Mouse (Mus musculus): ENCODE data around the gene Gm49661. TPM values are rescaled to one million over a fixed set of nuclear protein-coding genes. Genes with fewer than 3 reads are reported as not detected.

Gm49661 gene
- polyA plus RNA-seq (2017; shearing (Covaris generic)) = not detected

GRCm38 (mm10) chr8:84969241-84970134, at the start of gene Gm49661, which contains the start of the genes Prdx2 and Rnaseh2a:
TSS of gene Gm49661 (minus strand) at chr8:84969433.
TSS of gene Prdx2 (plus strand) at chr8:84969587.
TSS of gene Rnaseh2a (minus strand) at chr8:84969767.

GRCm38 (mm10) chr8:85014431-85014830, 45.2 kb upstream of the Gm49661 start, which contains the start of gene Best2:
TSS of gene Best2 (minus strand) at chr8:85014531.

DNA sequence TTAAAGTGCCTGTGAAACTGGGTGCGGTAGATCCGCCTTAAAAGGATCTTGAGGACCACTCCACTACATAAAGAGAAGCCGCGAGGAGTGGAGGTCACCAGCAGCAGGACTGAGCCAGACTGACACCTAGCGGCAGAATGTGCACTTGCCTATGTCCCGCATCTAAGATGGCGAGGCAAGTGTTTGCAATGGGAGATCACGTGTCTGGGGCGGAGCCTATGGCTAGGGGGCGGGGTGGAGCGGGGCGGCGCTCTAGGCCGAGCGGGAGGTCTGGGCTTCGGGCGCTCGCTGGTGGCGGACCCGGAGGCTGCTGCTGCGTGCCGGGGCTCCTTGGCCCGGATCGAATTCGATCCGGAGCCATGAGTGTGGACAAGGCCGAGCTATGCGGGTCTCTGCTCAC, 21.1 kb upstream of the Gm49661 start, which contains the start of gene Hook2:
Gene Hook2 (plus strand): TSS at position 255 of the 400 bp plus-strand sequence.

DNA sequence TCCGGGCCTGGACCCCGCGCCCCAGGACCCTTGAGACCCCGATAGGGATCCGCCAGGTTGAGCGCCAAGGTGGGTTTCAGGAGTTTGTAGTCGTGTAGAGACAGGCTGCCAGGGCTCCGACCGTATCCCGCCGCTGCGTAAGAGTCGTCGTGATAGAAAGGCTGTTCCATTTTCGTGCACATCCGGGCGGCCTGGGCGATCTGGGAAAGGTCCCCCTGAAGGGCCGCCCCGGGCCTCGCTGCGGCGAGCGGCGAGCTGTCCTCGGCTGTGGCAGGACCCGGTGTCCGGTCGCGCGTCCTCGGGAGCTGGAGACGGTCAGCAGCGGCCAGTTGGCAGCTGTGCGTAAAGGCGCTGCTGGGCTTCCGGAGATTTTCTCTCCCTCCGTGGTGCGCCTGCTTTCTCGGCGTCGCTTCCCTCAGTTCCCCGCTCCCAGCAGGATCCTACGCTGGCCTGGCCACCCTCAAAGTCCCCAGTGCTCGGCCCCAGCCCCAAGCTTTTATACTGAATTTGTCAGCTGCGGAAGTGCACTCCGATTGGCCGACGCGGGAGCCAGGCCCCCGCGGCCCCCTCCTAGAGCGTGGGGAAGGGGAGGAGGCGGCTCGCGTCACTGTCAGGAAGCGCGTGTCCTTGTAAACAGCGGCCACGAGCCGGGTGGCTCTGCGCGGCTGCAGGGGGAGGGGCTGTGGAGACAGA, 9.2 kb upstream of the Gm49661 start, which contains the start of gene Junb:
Gene Junb (minus strand): TSS at position 471 of the 693 bp plus-strand sequence.

GRCm38 (mm10) chr8:84946528-84947240, 22.5 kb downstream of the Gm49661 start, which contains the start of gene Rtbdn:
TSS of gene Rtbdn (plus strand) at chr8:84946991.

GRCm38 (mm10) chr8:84936962-84937546, 32.2 kb downstream of the Gm49661 start, which contains the start of gene Mast1:
TSS of gene Mast1 (minus strand) at chr8:84937359.

Other genes starting within 250 kb of the Gm49661 start
- 35.6 TPM for gene G430095P16Rik, start 246.4 kb downstream of the Gm49661 start, polyA plus RNA-seq (2017; shearing (Covaris generic))
- gene Nfix, start 169.1 kb downstream of the Gm49661 start, polyA plus RNA-seq (2017; shearing (Covaris generic)) = 4.7 TPM
- gene Dand5, start 146.6 kb downstream of the Gm49661 start, polyA plus RNA-seq (2017; shearing (Covaris generic)) = 7.8 TPM
- 20.8 TPM for gene Gadd45gip1, start 137.9 kb downstream of the Gm49661 start, polyA plus RNA-seq (2017; shearing (Covaris generic))
- gene Rad23a, start 128.8 kb downstream of the Gm49661 start, polyA plus RNA-seq (2017; shearing (Covaris generic)) = 200 TPM
- gene Calr, start 122.5 kb downstream of the Gm49661 start, polyA plus RNA-seq (2017; shearing (Covaris generic)) = 494 TPM
- 110 TPM for gene Farsa, start 112.4 kb downstream of the Gm49661 start, polyA plus RNA-seq (2017; shearing (Covaris generic))
- 7.1 TPM for gene Syce2, start 97.3 kb downstream of the Gm49661 start, polyA plus RNA-seq (2017; shearing (Covaris generic))
- gene Gcdh, start 75.5 kb downstream of the Gm49661 start, polyA plus RNA-seq (2017; shearing (Covaris generic)) = 38.4 TPM
- gene Klf1, start 67.5 kb downstream of the Gm49661 start, polyA plus RNA-seq (2017; shearing (Covaris generic)) = 0.60 TPM
- gene Dnase2a, start 60.9 kb downstream of the Gm49661 start, polyA plus RNA-seq (2017; shearing (Covaris generic)) = 22.3 TPM
- gene Mast1, start 32.1 kb downstream of the Gm49661 start, polyA plus RNA-seq (2017; shearing (Covaris generic)) = 1.3 TPM
- gene Rtbdn, start 22.4 kb downstream of the Gm49661 start, polyA plus RNA-seq (2017; shearing (Covaris generic)) = not detected
- gene Prdx2, start 154 bp upstream of the Gm49661 start, polyA plus RNA-seq (2017; shearing (Covaris generic)) = 233 TPM
- gene Rnaseh2a, start 334 bp upstream of the Gm49661 start, polyA plus RNA-seq (2017; shearing (Covaris generic)) = 108 TPM
- gene Junb, start 9.3 kb upstream of the Gm49661 start, polyA plus RNA-seq (2017; shearing (Covaris generic)) = 339 TPM
- gene Hook2, start 21.2 kb upstream of the Gm49661 start, polyA plus RNA-seq (2017; shearing (Covaris generic)) = 4.4 TPM
- not detected for gene Best2, start 45.1 kb upstream of the Gm49661 start, polyA plus RNA-seq (2017; shearing (Covaris generic))
- gene Asna1, start 55.8 kb upstream of the Gm49661 start, polyA plus RNA-seq (2017; shearing (Covaris generic)) = 60.6 TPM
- gene Trir, start 57.4 kb upstream of the Gm49661 start, polyA plus RNA-seq (2017; shearing (Covaris generic)) = 122 TPM
- 51.4 TPM for gene Tnpo2, start 67.5 kb upstream of the Gm49661 start, polyA plus RNA-seq (2017; shearing (Covaris generic))
- 10.1 TPM for gene Fbxw9, start 90.6 kb upstream of the Gm49661 start, polyA plus RNA-seq (2017; shearing (Covaris generic))
- gene Gm5741, start 98.5 kb upstream of the Gm49661 start, polyA plus RNA-seq (2017; shearing (Covaris generic)) = 2.5 TPM
- gene Dhps, start 102.3 kb upstream of the Gm49661 start, polyA plus RNA-seq (2017; shearing (Covaris generic)) = 57.7 TPM
- 190 TPM for gene Wdr83os, start 111.3 kb upstream of the Gm49661 start, polyA plus RNA-seq (2017; shearing (Covaris generic))
- 46.6 TPM for gene Wdr83, start 111.9 kb upstream of the Gm49661 start, polyA plus RNA-seq (2017; shearing (Covaris generic))
- 167 TPM for gene Man2b1, start 113.8 kb upstream of the Gm49661 start, polyA plus RNA-seq (2017; shearing (Covaris generic))
- gene Zfp791, start 153.7 kb upstream of the Gm49661 start, polyA plus RNA-seq (2017; shearing (Covaris generic)) = not detected
- gene Cks1brt, start 182.5 kb upstream of the Gm49661 start, polyA plus RNA-seq (2017; shearing (Covaris generic)) = not detected

Measured in CD4-positive, CD25-positive, alpha-beta regulatory T cell, adult 9 weeks (primary cell).